Mouse (Mus musculus) lung, postnatal 36 days (tissue): ENCODE measurements at regions not wholly inside any gene's neighbourhood (a gene's known extent, or its start where the extent isn't known, plus 50 kb on each side); places are given as distances from the start of the nearest gene placed in this dataset.
"Not testable (repeated sequence)": the region's sequence is repeated elsewhere in the genome, so short reads cannot be mapped to it uniquely, and the experiment has no call there.

Experiments
- DNase-seq: peaks from one replicate; pipeline ENCODE4 v3.0.0; 2022; ENCODE audit warnings: mixed read lengths

GRCm38 (mm10) chr12:69524337-69525035, 58.3 kb downstream of the Vcpkmt start:
- no peak for DNase-seq

- DNase-seq, result no peak
These were observed 63.0 kb downstream of the Vcpkmt start for GRCm38 (mm10) chr12:69519869-69520268.

- DNase-seq, result no peak
These were observed 63.8 kb downstream of the Vcpkmt start for GRCm38 (mm10) chr12:69519028-69519427.

GRCm38 (mm10) chr12:69517616-69518015, 65.2 kb downstream of the Vcpkmt start:
- no peak for DNase-seq

- DNase-seq, result peak; percentile 66
These were observed 66.4 kb downstream of the Vcpkmt start for GRCm38 (mm10) chr12:69516314-69516916.

- no peak for DNase-seq
These were observed 67.0 kb downstream of the Vcpkmt start for GRCm38 (mm10) chr12:69515850-69516249.

- no peak for DNase-seq
These were observed 67.7 kb downstream of the Vcpkmt start for GRCm38 (mm10) chr12:69515117-69515516.

- peak; percentile 79 for DNase-seq
These were observed 69.7 kb downstream of the Vcpkmt start for GRCm38 (mm10) chr12:69513166-69513565.

- no peak for DNase-seq
These were observed 72.1 kb downstream of the Vcpkmt start for GRCm38 (mm10) chr12:69510736-69511135.

GRCm38 (mm10) chr12:69509180-69509579, 73.6 kb downstream of the Vcpkmt start:
- DNase-seq, result not testable (repeated sequence)

- no peak for DNase-seq
These were observed 74.9 kb downstream of the Vcpkmt start for GRCm38 (mm10) chr12:69507906-69508305.

GRCm38 (mm10) chr12:69507333-69507732, 75.5 kb downstream of the Vcpkmt start:
- DNase-seq, result peak; percentile 61

- peak; percentile 42 for DNase-seq
These were observed 80.1 kb downstream of the Vcpkmt start for GRCm38 (mm10) chr12:69502706-69503070.

- peak; percentile 94 for DNase-seq
These were observed 80.8 kb downstream of the Vcpkmt start for GRCm38 (mm10) chr12:69501783-69502705.

- DNase-seq, result no peak
These were observed 81.5 kb downstream of the Vcpkmt start for GRCm38 (mm10) chr12:69501346-69501730.

GRCm38 (mm10) chr12:69500600-69501345, 82.1 kb downstream of the Vcpkmt start:
- peak; percentile 83 for DNase-seq

GRCm38 (mm10) chr12:69497121-69497520, 85.7 kb downstream of the Vcpkmt start:
- peak; percentile 76 for DNase-seq

- no peak for DNase-seq
These were observed 86.4 kb downstream of the Vcpkmt start for GRCm38 (mm10) chr12:69496341-69496904.

- DNase-seq, result no peak
These were observed 87.1 kb downstream of the Vcpkmt start for GRCm38 (mm10) chr12:69495776-69496175.

GRCm38 (mm10) chr12:69494648-69495047, 88.2 kb downstream of the Vcpkmt start:
- peak; percentile 77 for DNase-seq

GRCm38 (mm10) chr12:69489686-69490085, 93.1 kb downstream of the Vcpkmt start:
- peak; percentile 78 for DNase-seq

- DNase-seq, result peak; percentile 35
These were observed 95.9 kb downstream of the Vcpkmt start for GRCm38 (mm10) chr12:69486903-69487302.
